Mouse (Mus musculus): ENCODE data around the gene Hoxa3. TPM values are rescaled to one million over a fixed set of nuclear protein-coding genes. Genes with fewer than 3 reads are reported as not detected.

The Hoxa3 gene
- total RNA-seq, 2 experiments from 2014 or later, result not detected

DNA sequence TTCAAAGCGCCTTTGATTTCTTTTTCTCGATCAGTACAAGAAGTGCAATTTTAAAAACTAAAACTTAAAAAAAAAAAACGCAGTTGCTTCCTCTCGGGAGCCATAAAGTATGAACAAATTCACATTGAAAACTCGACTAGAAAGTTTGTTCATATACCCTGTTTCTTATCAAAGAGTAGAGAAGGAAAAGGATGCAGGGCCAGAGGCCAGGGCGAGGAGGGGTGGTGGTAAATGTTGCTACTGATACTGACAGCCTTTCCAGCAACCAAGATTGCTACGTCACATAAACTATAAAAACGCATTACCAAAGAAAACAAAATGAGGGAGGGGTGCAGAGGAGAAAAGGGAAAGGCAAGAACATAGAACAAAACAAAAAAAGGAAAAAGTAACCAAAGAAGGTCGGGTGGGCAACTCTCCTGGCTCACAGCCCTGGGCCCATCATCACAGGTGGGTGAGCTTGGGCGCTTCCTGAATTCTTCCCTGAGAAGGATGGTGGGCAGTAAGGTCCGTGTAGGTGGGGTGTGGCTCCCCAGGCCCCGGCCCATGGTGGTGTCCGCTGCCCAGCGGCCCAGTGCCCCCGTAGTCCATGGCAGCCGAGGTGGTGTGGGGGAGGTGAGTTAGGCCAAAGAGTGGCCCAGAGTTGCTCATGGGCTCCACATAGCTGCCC is 43.5 kb downstream of the Hoxa3 start:
- no peak for DNase-seq (ENCODE audit: low spot score in 2 of 2)

DNA sequence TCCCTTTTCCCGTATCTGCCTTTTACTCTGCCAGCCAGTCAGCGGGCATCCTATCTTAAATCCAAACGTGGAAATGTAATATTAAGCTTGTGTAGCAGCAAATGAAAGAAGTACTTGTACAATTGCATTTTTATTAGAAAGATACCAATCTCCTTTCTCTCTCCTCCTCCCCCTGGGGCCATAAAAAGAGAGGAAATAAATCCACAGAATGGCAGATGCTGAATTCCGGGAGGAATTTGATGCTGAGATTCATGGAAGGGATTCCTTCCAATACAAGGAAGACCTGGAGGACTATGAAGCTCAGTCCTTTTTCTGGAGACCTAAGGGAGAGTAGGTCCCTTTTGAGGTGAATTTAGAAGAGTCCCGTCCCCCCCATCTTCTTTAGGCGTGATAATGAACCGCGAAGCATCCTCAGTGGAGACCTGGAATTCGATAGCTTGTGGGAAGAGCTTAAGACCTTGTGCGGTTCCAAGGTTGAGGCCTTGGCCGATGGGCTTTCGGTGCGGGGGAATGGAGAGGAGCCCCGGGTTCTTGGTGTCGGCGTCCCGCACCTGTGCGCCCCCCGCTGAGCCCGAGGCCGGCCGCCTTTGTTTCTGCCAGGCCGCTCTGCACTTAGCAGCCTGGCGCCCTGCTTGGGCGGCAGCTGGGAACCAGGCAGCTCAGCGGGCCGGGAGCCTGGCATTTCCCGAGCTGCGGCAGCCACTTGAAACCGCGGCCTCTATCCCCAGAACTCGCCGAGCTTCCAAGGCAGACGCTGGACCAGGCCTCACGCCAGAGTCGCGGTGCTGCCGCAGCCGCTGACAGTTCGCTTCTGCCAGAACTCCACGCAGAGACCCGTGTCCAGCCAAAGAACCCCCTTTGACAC is 44.7 kb downstream of the Hoxa3 start:
- no peak for DNase-seq (ENCODE audit: low spot score in 2 of 2)

DNA sequence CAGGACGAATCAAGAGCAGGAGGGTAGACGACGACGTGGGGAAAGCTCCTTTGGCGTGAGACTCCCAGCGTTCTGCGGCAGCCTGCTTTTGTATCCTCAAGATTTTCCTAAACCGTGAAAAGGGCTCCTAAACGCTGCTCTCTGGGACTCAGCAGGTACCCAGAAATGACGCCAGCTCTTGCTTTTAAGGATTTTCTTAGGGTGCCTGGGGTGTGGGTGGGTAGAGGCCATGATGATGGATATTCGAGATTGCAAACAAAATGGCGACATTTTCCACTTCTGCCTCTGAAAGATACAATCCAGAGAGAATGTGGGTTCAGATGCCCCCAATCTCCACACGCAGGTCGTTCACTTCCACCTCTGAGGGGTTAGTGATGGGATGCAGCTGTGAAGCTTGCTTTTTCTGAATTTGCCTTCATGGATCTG is 45.4 kb downstream of the Hoxa3 start:
- no peak for DNase-seq (ENCODE audit: low spot score in 2 of 2)

DNA sequence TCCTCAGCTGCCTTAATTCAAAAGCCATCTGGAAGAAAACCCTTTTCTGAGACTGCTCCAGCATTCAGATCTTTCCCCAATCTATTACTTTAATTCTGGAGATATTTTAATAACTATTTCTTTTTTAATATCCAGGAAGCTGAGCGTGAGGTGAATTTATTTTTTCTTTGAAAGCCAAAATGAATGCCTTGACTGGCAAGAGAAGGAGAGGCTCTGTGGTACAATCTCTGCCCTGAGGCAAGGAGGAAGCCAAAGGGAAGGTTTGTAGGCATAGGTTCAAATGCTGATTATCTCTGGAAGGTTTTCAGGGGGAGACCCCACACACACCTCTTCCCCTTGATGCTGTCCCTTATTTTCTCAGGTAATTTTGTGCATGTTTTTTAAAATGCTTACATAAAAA is 46.0 kb downstream of the Hoxa3 start:
- no peak for DNase-seq (ENCODE audit: low spot score in 2 of 2)

DNA sequence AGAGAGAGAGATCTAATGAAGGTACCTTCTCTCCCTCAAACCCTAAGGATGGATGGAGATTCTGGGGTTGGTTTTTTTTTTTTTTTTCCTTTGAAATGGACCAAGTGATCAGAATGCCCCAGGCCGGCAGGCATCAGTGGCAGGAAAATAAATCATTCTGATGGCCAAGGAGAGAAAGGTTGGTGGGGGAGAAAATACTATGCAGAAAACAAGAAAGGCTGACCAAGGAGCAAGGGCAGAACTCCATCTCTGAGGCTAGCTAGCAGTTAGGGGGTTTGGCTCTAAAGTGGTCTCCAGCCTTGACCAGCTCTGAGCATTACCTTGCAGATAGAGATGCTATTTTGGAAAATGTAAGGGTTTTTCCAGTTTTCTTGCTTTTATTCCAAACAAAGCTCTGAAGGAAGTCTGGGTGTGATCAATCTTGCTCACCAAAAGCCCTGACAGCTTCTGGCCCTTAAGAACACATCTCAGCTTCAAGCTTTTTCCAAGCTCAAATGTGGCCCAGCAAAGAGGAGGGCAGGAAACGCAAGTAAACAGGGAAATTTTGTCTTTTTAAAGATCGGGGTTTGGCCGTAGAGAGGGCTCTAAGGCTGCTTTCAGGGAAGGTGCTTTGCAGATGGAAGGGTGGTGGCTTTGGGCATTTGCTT is 46.6 kb downstream of the Hoxa3 start:
- no peak for DNase-seq (ENCODE audit: low spot score in 2 of 2)

DNA sequence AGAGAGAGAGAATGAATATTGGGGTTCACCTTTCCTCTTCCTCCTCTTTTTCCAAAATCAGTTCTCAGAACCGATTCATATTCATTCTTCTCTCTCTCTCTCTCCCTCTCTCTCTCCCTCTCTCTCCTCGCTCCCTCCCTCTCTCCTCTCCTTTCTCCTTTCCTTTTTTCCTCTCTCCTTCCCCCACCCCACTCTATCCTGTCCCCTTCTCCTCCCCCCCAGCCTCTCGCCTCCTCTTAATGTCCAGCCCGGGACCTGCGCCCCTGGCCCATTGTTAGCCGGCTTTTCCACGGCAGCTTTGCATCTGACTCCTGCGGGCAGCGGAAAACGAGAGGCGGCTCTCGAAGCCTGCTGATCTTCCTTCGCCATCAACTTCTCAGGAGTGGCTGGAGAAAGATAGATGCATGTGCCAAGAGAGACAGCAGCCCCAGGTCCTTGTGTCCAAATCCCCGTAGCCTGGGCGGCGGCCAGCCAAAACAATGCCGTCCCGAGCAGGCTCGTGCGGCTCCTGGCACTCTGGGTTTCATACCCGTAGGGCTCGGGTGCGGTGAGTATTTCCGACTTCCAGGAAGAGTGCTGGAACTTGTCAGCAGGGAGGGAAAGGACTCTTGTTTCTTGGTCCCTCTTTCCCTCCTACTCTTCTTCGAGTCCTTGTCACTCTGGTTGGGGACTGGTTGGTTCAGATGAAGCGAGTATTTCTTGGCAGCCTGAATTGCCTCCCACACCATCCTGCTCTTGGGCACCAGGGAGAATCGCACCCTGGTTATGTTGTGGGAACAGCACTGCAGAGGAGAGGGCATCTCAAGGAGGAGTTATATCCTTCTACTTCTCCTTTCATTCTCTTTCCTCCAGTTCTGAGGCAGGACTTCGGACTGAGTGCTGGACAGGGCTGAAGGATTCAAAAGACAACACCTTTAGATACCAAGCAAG is 47.4 kb downstream of the Hoxa3 start:
- DNase-seq (ENCODE audit: low spot score in 2 of 2), result no peak

DNA sequence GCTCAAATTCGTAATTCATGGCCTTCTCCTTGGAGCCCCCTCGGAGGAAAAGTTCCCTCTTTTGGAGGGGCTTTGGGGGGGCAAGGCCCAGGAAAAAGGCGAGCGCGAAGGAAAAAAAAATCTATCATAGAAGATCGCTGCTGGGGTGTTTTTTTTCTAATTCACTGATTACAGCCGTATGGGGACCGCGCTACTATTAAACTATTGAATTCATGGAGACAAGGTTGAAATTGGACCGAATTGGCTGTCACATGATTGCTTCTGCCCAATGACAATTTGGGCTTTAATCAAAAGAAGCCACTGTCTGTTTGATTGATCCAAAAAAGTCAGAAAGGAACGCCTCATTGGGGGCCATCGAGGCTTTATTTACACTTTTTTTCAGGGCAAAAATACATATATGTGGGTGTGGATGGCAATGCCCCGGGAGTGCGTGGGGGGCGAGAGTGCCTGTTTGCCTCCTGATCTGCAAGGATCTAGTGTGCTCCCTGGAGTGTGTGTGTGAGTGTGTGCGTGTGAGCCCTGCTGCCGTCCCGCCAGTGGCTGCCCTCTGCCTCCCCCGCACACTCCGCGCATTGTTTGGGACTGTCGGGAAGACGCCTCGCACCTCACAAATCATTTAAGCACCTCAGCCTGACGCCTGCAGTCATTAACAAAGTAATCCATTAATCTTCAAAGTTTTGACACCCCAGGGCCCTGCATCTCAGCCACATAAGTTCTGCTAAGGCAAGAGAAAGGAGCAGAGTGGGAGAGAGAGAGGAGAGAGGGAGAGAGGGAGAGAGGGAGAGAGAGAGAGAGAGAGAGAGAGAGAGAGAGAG is 48.3 kb downstream of the Hoxa3 start, which contains the start of gene Hoxa2:
Hoxa2 (minus strand) TSS at position 206 of the 815 bp plus-strand sequence.
- DNase-seq (ENCODE audit: low spot score in 2 of 2), result no peak

DNA sequence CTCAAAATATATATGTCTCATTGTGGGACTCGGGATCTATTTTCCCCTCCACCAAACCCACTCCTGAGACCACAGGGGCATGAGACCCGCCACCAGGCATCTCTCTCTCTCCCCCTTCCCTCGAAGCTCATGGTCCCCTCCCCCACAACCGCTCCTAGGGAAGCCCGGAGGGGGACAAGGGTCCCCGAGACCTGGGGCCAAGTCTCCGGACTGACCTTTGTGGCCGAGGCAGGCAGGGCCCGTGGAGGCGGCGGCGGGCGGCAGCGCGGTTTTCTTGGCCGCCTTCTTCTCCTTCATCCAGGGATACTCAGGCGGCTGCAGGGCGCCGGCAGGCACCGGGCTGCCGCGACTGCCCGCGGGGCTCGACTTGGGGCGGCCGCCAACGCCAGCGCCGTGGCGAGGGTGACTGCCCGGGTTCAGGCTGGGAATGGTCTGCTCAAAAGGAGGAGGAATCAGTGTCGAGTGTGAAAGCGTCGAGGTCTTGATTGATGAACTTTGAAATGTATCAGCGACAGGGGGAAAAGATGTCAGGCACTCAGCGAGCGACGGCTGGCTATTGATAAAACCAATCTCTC is 49.0 kb downstream of the Hoxa3 start:
- DNase-seq (ENCODE audit: low spot score in 2 of 2), result no peak

DNA sequence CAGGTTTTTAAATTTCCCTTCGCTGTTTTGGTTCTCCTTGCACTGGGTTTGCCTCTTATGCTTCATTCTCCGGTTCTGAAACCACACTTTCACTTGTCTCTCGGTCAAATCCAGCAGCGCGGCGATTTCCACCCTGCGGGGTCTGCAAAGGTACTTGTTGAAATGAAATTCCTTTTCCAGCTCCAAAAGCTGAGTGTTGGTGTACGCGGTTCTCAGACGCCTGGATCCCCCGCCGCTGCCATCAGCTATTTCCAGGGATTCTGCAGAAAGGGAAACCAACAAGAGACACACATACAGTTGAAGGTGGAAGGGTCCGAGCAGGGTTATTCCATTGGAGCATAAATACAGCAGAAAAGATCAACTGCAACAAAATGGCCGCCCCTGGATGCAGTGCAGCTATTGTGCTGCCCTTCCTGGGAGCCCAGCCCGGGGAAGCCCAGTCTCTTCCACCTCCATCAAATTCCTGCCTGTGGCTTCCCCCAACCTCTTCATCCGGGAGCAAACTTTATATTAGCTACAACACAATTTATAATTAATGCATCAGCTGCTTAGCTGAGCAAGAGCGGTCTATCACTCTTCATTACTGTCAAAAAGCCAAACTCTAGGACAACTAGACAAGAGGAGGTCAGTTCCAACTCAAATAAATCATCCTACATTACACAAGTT is 49.6 kb downstream of the Hoxa3 start:
- no peak for DNase-seq (ENCODE audit: low spot score in 2 of 2)

DNA sequence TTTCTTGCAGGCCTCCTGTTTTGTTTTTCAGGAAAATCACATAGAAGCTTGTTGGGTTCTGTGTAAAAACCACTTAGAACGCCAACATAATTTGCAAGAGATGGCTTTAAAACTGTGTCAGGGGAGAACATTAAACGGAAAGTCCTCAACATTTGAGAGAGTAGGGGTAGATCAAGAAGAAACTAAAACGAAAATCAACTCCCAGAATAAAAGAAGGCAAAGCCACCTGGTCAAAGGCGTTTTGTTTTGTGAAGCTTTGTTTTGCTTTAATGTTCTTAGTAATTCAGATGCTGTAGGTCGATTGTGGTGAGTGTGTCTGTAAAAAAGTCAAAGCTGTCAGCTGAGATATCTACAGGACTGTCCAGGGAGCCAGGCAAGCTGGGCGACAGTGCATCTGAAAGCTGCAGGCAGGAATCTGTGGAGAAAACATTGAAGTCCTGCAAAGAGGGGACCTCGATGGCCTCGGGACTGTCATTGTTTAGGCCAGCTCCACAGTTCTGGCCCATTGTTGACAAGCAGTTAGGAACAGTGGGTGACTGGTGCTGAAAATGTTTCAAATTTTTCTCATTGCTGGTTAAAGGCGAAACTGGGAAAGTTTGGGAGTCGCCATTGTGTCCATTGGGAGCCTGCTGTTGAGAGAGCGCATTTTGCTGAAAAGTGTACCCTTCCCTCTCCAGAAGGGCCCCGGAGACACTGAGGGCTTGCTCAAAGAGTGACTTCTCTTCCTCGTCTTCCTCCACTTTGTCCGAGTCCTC is 50.3 kb downstream of the Hoxa3 start:
- no peak for DNase-seq (ENCODE audit: low spot score in 2 of 2)

DNA sequence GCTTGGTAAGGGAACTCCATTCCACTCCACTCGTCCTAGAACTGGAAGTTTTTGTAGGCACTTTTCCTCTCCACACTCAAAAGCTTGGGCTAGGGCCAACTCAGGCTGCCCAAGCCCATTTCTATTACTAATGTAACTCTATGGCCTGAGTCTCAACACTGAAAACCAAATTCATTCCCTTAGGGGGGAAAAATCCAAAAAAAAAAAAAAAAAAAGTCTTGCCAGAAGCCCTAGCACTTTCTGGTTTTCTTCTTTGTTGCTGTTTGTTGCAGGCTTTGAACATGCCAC is 51.1 kb downstream of the Hoxa3 start:
- DNase-seq (ENCODE audit: low spot score in 2 of 2), result no peak

DNA sequence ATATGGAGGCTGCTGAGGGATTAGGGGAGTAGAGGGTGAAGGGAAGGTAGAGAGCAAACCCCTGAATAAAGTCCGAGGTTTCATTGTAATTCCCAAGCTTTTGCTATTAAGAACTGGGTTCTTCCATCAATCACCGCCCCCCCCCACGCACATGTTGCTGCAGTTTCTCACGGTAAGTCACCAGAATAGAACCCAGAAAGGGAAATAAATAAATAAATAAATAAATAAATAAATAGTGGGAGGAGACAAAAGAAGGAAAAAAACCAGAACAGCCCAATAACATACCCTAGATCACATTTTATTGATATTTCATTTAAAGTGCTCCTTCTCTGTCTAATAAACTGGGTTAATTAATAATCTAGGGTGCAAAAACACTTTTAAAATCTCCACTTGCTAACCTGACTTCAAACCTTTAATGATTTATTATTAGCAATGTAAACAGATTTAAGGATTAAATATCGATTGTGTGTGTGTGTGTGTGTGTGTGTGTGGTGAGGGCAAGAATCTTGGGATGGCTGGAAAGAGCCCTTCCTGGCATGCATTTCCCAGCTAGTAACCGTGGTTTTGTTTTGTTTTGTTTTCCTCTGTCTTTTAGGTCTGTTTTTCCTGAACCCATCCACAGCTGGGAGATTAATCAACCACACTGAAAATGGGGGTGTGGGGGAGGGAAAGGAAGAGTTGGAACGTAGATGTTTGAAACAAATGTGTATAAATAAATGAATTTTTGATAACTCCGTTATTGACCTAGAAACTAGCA is 51.6 kb downstream of the Hoxa3 start:
- no peak for DNase-seq (ENCODE audit: low spot score in 2 of 2)

DNA sequence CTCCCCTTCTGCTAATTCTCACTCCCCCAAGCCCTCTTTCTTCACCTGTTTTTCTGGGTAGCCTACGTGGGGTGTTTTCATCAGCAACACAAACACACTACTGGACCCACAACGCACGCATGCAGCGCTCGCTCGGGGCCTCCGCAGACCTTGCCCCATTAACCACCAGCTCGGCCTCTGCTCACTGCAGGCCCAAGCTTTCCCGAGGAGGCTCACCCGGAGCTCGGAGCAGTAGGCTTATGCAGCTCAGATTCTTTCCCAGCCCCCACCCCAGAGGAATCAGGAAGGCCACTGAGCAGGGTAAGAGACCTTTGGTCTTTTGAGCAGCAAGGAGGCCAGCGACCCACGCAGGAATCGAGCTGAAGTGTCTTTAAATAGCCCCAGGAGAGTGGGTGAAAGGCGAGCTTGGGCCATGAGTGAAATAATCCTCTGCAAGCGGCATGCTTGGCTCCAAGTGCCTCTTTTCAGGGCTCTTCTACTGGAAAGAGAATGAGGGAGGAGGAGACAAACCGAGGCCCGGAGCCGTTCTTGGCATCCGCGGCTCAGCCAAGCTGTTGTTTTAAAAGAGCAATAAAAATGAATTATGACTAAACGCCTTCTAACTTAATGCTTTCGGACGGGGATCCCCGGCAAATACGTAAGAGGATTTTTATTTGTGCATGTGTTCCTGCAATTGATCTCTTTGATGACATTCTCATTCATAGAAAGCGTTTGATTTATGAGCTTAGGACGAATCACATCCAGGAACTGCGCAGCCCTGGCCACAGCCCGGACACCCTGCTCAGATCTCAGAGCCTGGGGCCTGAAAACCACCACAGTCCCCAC is 52.4 kb downstream of the Hoxa3 start:
- DNase-seq (ENCODE audit: low spot score in 2 of 2), result no peak

DNA sequence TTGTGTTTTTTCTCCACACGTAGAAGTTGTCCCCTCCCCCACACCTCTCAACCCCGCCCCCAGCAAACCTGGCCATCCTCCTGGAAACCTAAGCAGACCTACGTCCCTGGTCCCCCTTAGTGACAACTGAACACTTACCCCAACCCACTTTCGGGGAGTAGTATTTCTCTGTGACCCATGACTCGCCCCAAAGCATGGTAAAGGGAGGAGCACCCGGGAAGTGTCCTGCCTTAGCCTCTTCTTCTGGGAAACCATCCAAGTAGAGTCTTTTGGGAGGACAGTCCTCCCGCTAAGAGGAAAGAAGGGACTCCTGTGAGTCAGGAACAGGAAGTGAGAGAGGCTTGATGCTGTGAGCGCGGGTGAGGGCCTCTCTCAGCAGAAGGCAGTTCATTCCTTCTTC is 53.2 kb downstream of the Hoxa3 start:
- no peak for DNase-seq (ENCODE audit: low spot score in 2 of 2)

DNA sequence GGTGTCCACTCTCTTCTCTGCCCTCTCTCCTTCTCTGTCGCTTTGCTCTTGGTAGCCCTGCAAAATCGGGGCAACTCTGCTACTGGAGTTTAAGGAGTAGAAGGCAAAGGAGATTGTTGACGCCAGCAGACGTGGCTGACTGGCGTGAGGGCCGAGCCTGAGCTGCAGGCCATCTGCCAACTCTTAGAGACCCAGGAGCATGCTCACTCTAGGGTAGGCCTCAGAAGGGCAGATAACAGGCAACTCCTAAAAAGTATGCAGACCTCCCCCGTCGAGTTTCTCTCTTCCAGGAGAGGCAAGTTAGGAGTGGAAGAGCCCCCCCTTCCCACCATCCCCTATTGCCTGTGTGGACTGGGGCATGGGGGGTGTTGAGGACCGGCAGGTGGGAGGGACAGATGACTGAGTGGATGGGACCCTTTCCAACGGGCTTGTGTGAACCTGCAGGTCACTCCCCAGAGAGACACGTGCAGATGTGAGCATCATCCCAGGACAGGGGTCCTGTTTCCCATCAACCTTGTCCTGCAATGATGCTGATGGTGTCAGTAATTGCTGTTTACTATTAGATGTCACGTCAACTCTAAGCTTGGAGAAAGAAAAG is 53.9 kb downstream of the Hoxa3 start:
- DNase-seq (ENCODE audit: low spot score in 2 of 2), result no peak

DNA sequence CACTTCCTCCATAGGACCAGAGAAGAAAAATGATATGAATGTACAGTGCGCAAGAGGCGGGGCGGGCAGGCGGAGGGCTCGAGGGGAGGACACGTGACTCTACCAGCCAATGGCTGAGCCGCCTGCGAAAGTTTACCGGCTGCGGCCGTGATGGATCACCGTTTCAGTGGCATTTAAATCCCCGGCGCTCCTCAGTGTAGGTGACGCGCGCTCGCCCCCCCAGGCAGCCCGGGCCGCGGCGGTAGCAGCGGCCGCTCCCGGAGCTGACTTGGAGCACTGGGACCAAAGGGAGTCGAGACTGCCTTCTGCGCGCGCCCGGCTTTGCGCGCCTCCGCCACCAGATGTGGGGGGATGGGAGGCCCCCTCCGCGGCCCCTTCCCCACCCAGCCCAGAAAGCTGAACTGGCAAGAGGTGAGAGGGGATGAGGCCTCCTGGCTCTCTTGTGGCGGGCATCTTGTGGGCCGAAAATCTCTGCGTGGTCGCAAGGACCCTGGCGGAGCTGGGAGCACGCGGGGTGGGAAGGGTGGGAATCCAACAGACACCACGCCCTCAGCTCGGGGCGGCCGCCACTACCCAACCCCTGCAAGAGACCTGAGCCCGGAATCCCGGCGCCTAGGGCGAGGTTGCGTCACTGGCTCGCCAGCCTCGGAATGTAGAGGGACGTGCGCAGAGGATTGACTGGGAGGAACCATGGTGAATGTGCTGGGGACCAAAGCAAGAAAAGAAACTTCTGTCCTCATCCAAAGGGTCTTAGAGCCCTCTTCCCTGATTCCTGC is 54.7 kb downstream of the Hoxa3 start, which contains the start of gene Hoxa1:
Hoxa1 (minus strand) TSS at position 42 of the 776 bp plus-strand sequence.
- DNase-seq (ENCODE audit: low spot score in 2 of 2), result no peak
